ENCODE assay signal across 21 mouse cellular contexts in the genomic region with DNA sequence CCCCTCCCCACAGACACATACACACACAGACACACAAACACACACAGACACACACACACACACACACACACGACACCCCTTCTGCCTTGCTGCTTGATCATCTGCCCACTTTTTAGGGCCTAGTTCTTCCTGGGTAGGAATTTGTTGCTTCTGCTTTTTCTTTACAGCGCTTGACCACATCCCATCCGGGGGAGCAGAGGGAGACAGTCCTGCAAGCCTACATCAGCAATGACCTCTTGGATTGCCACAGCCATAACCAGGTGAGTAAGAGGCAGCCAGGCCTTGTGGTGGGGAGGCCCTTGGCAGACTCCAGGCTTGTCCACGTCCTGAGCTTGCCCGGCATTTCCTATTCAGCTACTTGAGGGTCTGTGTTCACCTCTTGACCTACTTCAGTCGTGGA. TPM values are rescaled to one million over a fixed set of nuclear protein-coding genes. Genes with fewer than 3 reads are reported as not detected.
A peak's percentile ranks its signal among the peaks of the same experiment; 100 is the strongest.
DNase-seq lines count a peak whose midpoint lies in the region; ATAC-seq lines count a peak whose summit lies in the region.
"Had no signal": no experiment of that assay in that cellular context is flagged by ENCODE, and none has a peak within 500 bp of the region (broad histone marks: within the 10 kb centered on the region; RNA-seq: fewer than 3 reads in every experiment).

No protein-coding gene starts in this region.

- peak; percentile 40 for DNase-seq in lung, postnatal 36 days
- no peak for DNase-seq in lung, postnatal 14 days
- DNase-seq in neural tube, embryonic 10.5 days (ENCODE audit: extremely low spot score, low spot score): no peak
- DNase-seq in adrenal gland, adult (ENCODE audit: inconsistent age in 2 of 2, low spot score in 1 of 2): no peak
- DNase-seq: adrenal gland, postnatal 10 days; cerebellum, adult 18-20 months; cerebellum, postnatal 14 days; gastrocnemius, postnatal 36 days; heart, adult 18-20 months; heart, postnatal 36 days had no signal

- peaks cover 58% of the 10 kb centered on the region for H3K4me1 ChIP-seq in megakaryocyte, embryonic 14.5 days
- H3K4me1 ChIP-seq: embryonic facial prominence, embryonic 12.5 days; forebrain, embryonic 15.5 days; hindbrain, embryonic 13.5 days had no signal

- H3K27me3 ChIP-seq in megakaryocyte, embryonic 14.5 days (replicated peaks): no peaks in the 10 kb centered on the region
- H3K27me3 ChIP-seq: embryonic facial prominence, embryonic 12.5 days; forebrain, embryonic 15.5 days; hindbrain, embryonic 13.5 days had no signal

- ATAC-seq in granulocyte monocyte progenitor cell, adult 5-6 weeks (replicated peaks; ENCODE audit: poor library complexity, severe bottlenecking): peak; percentile 80
- ATAC-seq: forebrain, embryonic 15.5 days; hindbrain, postnatal 0 days had no signal

- H3K4me3 ChIP-seq in megakaryocyte, embryonic 14.5 days (replicated peaks): peak overlapping the region; percentile 51
- H3K4me3 ChIP-seq: embryonic facial prominence, embryonic 12.5 days; forebrain, embryonic 15.5 days; hindbrain, embryonic 13.5 days had no signal

- peaks cover 4% of the 10 kb centered on the region for H3K9me3 ChIP-seq in megakaryocyte, embryonic 14.5 days
- H3K9me3 ChIP-seq: embryonic facial prominence, embryonic 12.5 days; forebrain, embryonic 15.5 days; hindbrain, embryonic 13.5 days had no signal

- H3K36me3 ChIP-seq in megakaryocyte, embryonic 14.5 days (replicated peaks; ENCODE audit: low read length): peaks cover 29% of the 10 kb centered on the region

RNA-seq across cellular contexts. Expression of a gene that starts 36.3 kb away (rescaled TPM):
- total RNA-seq in granulocyte monocyte progenitor cell, adult 5-6 weeks (2014; fragmentation: Nextera tagmentation): 0.80 and 1.7 TPM in 2 replicates
- 1.2 and 3.7 TPM in 2 replicates for total RNA-seq in granulocyte monocyte progenitor cell, adult 5-6 weeks (2017)
- 1.1 TPM in 1 of 2 replicates, not detected in the other for polyA plus RNA-seq in megakaryocyte, embryonic 14.5 days (2012; ENCODE audit: insufficient read depth, low replicate concordance)

RNA-seq across cellular contexts. Expression of a gene that starts 57.4 kb away (rescaled TPM):
- total RNA-seq in granulocyte monocyte progenitor cell, adult 5-6 weeks (2014; fragmentation: Nextera tagmentation): 0.85 TPM in 1 of 2 replicates, not detected in the other
- total RNA-seq in granulocyte monocyte progenitor cell, adult 5-6 weeks (2017): 5.9 and 29.9 TPM in 2 replicates
- polyA plus RNA-seq in megakaryocyte, embryonic 14.5 days (2012; ENCODE audit: insufficient read depth, low replicate concordance): 3.3 and 3.4 TPM in 2 replicates
- total RNA-seq: ES-E14; gastrocnemius, adult 8-10 months had no signal
- polyA plus RNA-seq: forebrain, embryonic 11.5 days; heart, embryonic 11.5 days; heart, embryonic 16.5 days had no signal
